Mouse (Mus musculus) retina, postnatal 7 days (tissue): ENCODE results near the gene Cap2.
A peak's percentile ranks its signal among the peaks of the same experiment; 100 is the strongest.

ENCODE experiments used
- DNase-seq: peaks from one replicate; pipeline ENCODE4 v3.0.0-alpha.2; 2012; ENCODE audit warnings: low read depth, low spot score

Gene Cap2

DNA sequence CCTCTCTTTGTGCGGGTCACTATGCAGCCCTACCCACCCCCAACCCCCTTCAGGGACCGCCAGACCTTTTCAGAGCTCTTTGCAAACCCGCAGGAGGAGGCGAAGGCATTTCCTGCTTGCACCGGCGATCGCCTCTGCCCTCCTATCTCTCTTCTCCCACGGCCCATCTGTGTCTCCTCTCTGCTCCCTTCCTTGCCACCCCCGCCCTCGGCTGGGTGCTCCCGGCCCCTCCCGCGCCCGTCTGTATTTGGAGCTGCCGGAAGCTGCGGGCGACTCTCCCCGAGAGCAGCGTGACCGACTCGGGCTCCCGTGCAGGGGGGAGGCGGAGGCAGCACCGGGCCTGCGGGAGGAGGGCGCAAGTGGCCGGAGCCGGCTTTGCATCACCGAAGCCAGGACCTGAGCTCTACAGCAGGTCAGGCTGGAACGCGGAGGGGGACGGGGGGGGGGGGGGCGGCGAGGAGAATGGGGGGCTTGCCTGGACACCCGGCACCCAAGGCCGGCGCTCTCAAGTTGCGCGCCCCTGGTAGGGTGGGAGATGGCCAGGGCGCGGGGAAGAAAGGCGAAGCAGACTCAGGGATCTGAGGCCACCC lies at the start of gene Cap2:
Gene Cap2, plus strand, starts transcription at position 49 of the 590 bp plus-strand sequence.
- DNase-seq, result peak; percentile 39

DNA sequence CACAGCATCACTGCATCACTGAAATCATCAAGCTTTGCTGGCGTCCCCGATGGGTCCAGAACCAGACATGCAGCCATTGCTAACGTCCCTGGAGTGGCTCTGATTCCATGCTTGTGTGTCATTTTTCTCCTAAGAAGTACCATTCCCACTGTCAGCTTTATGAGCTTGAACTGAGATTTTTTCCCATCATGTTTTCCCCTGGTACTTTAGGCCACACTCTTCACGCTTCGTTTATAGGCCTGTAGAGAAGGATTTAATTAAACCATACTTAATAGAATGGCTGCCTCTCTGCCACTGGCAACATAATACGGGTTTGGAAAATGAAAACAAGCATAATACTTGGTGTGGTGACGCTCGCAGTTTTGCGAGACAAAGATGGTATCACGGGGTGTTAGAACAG lies 42.1 kb upstream of the Cap2 start:
- DNase-seq, result no peak

DNA sequence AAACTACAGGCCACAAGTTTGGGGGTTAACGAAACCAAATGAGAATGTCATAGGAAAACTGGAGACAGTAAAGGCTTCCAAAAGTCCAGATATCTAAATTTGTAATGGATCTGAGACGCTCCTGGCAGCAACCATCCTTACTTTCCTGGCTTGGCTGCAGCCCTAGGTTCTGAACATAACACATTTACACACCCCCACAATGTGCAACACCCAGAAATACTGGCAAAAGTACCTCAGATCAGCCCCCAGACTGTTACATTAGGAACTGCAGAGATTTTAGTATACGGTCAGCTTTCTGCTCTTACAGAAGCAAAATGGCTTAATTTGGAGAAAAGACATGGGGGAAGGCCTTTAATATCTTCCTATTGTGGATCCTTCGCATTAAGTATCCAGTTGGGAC lies 39.4 kb upstream of the Cap2 start:
- no peak for DNase-seq

DNA sequence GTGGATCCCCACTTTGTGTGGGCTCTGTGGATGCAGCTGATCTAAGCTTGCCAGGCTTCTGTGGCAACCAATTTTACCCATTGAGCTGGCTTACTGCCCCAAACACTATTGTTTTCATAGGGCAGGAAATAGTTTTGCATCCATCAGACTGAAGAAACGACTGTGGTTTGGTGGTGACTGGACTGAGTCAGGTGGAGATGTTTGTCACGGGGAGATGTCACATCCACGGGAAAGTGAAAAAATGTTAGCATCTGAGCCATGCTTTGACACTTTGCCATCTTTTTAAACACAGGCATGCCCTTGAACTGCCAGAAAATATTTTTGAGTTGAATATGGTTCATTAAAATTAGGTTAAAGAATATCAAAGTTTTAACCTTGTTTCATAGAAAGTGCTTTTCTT lies 37.9 kb upstream of the Cap2 start:
- DNase-seq, result no peak

DNA sequence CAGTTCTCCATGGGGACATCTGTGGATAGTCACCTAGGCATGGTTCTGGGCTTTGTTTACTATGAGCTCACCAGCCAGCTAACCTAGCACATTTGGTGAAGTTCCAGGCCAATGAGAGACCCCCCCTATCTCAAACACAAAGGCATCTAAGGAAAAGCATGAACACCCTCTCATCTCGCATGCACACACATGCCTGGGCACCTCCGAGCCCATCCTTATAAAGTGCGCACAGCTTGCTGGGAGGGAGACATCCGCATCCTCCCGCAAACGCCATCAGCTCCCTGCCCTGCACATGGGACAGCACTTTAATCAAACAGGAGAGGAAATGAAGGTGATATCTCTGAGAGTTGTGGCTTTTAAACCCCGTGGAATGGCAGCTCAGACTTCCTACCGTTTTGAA lies 33.4 kb upstream of the Cap2 start:
- DNase-seq, result no peak

DNA sequence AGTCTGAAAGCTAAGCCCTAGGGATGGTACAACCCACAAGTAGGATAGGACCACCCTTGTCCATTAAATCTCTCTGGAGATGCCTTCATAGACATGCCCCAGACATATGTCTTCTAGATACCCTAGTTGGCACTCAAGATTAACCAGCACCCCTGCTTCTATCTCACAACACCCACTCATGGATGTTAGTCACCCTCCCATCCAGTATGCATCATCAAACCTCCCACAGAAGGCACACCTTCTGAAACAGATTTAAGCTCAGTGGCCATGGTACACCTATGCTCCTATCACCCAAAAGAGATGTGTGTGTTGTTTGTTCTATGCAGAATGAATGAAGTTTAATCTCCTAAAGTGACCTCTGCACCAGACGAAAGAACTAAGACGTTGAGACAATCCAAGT lies 32.1 kb upstream of the Cap2 start:
- DNase-seq, result no peak

DNA sequence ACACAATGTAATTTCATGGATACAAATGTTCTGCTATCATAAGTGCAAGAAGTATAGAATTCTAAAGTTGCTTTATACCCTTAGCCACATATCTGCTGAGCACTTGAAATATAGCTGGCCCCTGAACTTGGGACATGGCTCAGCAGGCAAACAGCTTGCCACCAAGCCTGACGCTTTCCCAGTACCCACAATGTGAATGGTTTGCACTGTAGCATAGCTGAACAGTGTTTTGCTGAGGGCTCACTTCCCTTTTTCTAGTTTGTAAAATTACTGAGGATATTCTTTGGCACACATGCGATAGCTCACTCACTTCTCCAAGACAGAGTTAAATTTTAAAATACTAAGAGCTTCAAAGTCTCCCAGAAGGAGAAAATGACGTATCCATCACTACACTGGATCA lies 20.4 kb upstream of the Cap2 start:
- no peak for DNase-seq

DNA sequence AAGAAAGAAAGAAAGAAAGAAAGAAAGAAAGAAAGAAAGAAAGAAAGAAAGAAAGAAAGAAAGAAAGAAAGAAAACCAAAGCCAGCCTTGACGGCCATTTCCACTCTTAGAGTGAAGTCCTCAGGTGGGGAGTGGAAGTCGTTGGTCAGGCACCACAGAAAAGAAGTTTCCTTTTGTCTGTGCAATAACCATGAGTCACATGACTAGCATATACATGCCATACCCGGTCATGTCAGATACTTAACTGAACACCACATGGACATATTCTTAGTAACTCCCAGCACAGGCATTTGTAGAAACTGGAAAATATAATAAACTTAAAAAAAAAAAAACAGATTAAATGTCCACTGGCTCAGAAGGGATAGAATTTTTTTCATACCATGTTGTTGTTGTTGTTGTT lies 16.0 kb upstream of the Cap2 start:
- no peak for DNase-seq

DNA sequence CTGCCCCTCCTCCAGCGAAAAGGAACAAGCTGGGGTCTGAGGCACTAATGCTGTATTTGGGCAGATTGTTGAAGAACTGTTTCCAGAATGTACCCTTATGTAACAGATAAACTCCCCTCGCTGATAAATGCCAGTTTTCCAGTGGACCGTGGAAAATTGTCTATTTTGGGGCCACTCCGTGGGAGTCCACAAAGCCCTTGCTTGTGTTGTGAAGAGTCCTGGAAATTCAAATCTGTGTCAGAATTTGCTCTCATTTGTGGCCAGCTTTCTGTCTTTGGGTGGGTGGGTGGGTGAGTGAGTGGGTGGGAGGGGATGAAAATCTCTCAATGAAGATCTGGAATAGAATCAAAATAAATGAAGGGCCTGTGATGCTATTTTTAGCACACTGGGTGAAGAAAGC lies 13.5 kb upstream of the Cap2 start:
- DNase-seq, result no peak

DNA sequence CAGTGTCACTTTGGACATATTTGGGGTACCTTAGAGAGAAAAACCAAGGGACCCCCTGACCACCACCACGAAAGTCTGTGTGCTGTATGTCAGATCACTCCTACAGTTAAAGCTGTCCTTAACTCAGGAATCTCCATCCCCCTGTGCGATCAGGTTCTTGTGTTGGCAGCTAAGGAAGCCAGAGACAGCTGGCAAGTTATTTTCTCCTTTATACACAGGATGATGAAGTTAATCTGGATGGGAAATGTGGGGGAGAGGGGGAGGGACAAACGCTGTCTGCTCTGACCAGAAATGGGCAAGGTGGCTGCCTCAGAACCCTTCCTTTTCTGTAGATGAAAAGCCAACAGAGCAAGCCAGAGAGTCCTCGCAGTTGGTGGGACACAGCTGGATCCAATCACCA lies 11.0 kb upstream of the Cap2 start:
- no peak for DNase-seq

DNA sequence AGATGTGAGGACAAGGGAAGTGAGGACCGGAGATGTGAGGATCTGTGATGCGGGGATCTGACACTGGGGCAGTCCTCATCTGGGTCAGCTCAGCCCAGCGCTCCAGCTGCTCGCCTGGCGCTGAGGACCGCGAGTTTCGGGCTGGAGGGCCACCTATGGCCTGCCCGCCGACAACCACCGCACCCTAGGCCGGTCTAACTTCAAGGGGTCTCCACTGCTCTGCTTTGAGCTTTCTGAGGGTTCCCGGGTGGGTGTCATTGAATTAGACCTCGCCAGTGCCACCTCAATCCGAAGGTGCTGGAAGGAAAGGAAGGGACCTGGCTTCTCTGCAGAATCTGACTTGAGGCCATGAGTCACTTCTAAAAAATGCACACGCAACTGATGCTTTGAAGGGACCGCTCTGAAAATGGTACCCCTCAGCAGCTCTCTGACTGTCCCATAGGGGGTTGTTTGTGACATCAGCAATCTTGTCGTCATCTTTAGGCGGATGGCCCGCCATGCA lies 793 bp downstream of the Cap2 start:
- no peak for DNase-seq

DNA sequence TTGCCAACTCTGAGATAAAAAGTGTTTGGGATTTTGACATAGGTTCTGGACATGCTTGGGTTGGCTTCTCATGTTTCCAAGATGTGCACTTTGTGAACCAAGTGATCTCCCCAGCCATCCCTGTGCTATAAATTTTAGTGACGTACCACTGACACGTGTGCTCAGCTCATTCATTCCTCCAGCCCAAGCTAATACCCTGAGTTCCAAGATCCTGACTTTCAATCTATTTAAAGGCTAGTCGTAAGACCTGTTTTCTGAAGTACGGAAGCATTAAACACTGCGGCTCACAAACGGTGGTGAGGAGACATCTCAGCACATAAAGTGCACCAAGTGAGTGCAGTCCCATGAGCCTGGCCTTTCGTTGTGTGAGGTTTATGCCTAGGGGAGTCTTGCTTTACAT lies 6.3 kb downstream of the Cap2 start:
- DNase-seq, result no peak

DNA sequence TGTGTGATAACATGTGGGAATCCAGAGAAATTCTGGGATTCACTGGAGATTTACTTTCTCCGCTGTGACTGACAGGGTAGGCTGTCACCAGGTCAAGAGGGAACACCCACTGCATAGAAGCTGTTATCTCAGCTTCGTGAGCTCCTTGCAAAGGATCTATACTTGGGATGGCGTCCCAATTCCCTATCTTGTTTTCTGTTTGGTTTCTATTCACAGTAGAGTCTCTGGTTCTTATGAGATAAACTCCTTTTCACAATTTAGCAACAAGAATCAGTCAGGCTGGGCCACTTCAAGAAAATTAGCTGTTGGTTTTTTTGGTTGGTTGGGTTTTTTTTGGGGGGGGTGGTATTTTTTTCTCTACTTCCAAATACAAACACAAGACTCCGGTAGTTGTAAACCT lies 7.2 kb downstream of the Cap2 start:
- DNase-seq, result no peak

DNA sequence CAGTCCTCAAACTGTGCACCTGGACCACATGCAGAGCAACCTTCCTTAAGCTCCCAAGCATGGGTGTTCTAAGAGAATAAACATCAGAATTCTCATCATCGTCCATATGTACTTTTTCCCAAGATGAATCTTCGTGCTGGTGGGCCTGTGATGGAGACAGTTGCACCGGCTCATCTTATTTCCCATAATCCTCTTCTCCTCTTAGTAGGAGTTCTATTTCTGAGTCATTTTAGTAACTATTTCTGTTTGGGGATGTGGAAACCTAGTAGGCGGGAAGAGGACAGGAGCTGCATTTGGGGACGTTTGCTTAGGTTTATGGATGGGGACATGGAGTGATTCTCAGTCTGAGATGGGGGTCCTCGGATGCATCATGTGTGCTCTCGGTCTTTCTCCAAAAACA lies 8.8 kb downstream of the Cap2 start:
- DNase-seq, result no peak

DNA sequence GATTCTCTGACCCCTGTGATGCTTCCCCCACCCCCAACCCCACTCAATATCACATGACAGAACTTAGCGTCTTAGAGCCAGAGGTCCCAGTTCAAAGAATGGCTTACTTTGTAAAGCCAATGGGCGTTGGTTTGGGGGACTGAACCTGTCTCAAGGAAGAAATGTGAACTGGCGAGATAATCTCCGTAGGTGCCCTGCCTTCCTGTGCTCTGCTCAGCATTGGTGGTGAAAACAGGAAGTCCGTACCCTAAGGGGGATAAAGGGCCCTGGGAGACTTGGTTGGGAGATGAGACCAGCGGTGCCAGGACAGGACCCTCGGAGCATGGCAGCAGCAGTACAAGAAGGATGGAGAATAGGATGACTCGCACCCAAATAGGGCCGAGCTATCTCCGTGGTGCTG lies 12.8 kb downstream of the Cap2 start:
- DNase-seq, result no peak

DNA sequence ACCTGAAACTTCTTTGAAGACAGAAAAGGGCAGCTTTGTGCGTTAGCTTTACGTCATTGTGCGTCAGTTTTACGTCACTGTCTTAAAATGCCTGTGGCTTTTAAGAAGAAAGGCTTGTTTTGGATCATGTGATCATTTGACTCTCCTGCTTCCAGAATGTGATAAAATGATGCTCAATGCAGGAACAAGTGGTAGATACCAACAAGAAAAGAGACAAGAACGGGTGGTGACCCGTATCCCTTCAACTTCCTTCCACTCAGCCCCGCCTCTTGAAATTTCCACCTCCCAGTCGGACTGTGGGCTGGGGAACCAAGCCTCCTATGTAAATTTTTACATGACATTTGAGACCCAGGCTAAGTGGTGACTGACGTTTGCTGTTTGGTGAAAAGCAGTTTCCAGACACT lies 13.5 kb downstream of the Cap2 start:
- DNase-seq, result no peak

DNA sequence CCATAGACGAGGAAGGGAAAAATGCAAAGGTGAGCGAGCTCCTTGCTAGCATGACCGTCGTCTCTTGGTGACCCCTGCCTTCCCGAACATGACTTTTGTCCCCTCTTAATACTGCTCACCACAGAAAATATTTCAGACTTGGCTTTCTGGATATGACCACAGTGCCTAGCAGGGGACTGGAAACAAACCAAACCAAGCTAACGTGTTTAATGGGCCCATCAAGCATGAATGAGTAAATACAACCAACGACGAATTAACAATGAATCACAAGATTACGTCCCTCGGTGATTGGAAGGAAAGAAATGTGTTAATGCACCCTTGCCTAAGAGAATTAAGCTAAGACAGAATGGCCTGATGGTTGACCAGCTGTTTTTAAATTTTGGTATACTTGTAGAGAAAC lies 13.9 kb downstream of the Cap2 start:
- no peak for DNase-seq

DNA sequence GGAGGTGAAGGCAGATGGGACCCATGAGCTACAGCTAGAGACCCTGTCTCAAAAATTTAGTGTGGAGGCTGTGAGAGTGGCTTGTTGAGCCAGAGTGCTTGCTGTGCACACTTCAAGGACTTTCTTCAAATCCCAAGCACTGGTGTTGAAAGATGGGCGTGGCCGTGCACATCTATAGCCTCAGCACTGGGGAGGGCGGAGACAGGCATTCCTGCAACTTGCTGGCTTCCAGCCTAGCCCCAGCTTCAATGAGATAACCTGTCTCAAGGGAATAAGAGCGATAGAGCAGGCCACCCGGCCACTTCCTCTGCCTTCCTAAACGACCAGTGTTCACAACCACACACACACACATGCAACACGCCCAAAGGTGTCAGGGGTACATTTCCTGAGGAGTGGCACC lies 14.5 kb downstream of the Cap2 start:
- no peak for DNase-seq

DNA sequence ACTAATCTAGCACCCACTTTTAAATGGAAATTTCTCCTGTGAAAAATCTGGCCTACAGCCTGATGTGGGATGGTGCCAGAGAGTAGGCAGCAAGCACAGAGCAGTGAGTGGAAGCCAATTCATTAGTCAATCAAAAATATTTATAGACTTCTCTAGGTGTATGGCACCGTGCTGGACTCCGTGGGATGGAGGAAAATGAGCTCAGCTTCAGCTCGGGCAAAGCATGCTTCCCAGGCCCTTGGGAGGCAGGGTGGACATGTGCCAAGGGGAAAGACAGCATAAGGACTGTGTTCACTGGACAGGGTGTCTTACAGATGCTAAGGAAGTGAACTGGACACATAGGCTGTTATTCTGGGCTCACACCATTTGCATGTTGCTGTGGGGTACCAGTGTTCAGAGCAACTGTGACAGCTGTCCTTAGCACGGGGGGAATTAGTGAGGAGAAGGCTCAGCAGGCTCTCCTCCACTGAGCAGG lies 15.6 kb downstream of the Cap2 start:
- DNase-seq, result no peak

DNA sequence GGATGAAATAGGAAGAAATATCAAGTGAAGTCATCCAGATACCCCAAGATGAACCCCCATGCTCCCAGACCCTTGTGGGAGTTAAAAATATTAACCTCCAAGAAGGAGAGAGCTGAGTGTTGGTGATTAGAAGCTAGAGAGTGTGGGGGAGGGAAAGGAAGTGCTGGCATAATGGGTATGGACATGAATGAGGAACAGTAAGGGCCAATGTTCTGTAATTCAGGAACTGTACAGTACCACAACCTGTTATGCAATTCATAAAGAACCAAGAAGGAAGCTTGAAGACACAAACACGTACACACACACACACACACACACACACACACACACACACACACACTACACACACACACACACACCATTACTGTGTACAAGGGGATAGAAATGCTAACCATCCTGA lies 19.8 kb downstream of the Cap2 start:
- no peak for DNase-seq

DNA sequence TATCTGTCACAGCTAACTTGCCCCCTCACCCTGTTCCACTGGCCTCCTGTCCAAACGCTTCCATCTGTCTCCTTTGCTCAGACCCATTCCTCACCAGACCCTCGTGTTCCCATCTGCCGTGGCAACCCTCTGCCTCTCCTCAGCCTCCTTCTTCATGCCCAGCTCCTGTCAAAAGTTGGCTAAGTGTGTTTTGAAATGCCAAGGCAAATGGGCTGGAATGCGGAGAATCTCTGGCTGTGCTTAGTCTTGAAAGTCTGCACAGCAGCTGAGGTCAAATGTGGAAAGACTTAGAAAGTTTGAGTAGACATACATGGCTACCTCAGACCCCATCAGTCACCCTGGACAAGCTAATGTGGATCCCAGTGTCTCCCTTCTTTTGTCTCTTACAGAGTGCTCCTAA lies 21.1 kb downstream of the Cap2 start:
- DNase-seq, result no peak

DNA sequence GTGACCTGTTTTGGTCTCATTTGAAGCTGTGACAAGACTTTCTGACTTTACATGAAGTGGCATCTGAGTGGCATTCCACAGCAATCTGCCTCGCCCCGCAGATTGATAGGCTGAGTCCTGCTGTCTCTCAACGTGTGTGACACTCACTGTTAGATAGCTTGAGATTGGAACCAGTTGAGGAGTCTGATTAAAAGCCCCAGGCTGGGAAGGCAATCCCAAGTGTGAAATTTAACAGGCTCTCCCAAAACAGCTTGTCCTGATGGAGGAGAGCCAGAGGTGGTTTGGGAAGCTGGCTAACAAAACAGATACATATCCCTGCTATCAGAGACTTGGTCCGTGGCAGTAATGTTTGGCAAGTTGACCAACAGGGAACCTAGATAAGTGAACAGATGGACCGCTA lies 21.6 kb downstream of the Cap2 start:
- DNase-seq, result no peak

DNA sequence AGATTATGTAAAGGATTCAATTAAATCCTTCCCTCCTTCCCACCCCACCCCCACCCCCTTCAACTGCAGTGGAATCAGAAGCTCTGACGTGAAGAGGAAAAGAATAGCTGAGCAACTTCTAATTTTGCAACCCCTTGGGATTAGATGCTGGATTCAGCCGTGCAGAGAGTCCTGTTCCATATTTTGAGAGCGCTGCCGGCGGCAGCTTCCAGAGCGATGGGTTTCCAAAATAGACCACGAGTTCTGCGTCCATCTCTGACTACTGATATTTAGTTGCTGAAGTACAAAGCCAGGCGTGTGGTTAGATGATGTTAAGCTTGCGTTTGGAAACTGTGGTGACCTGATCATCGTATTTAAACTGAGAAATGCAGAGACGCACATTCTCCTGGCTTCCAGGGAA lies 22.1 kb downstream of the Cap2 start:
- DNase-seq, result no peak
